Mouse (Mus musculus) embryonic facial prominence, embryonic 11.5 days (tissue): ENCODE results near the gene Aff4. TPM values are rescaled to one million over a fixed set of nuclear protein-coding genes. Genes with fewer than 3 reads are reported as not detected.

Experiments used
- ATAC-seq: fragments of 200-750 bp; cut with Nextera tagmentation; replicated peaks from 2 replicates; pipeline ENCODE4 v1.8.0; 2017; ENCODE audit warnings: low read depth; ENCODE audit not compliant: insufficient number of reproducible peaks, low FRiP score, low TSS enrichment
- DNase-seq: peaks from one replicate; pipeline ENCODE4 v3.0.0-alpha.2; 2015; ENCODE audit warnings: low spot score
- H3K27ac ChIP-seq: fragments of 300-500 bp; sonication (generic); replicated peaks from 2 replicates; pipeline ENCODE4 v1.5.1; 2014; ENCODE audit warnings: mild to moderate bottlenecking, low read depth, low read length, control low read depth
- H3K27me3 ChIP-seq: fragments of 300-500 bp; sonication (generic); 2 replicates; pipeline ENCODE4 v1.6.1; 2014; ENCODE audit warnings: mild to moderate bottlenecking, low read length, moderate library complexity, mixed read lengths; ENCODE audit not compliant: control insufficient read depth, insufficient read depth
- H3K36me3 ChIP-seq: fragments of 300-500 bp; sonication (generic); replicated peaks from 2 replicates; pipeline ENCODE4 v1.6.1; 2014; ENCODE audit warnings: low read depth, mild to moderate bottlenecking, low read length, moderate library complexity, mixed read lengths; ENCODE audit not compliant: control insufficient read depth, insufficient read depth
- H3K4me1 ChIP-seq: fragments of 300-500 bp; sonication (generic); 2 replicates; pipeline ENCODE4 v1.6.1; 2014; ENCODE audit warnings: low read length, mixed read lengths; ENCODE audit not compliant: control insufficient read depth, insufficient read depth
- H3K4me2 ChIP-seq: fragments of 300-500 bp; sonication (generic); 2 replicates; pipeline ENCODE4 v1.6.1; 2014; ENCODE audit warnings: low read depth, mild to moderate bottlenecking, control low read depth, low read length, moderate library complexity
- H3K4me3 ChIP-seq: fragments of 300-500 bp; sonication (generic); 2 replicates; pipeline ENCODE4 v1.5.1; 2014; ENCODE audit warnings: low read depth, low read length, control low read depth
- H3K9ac ChIP-seq: fragments of 300-500 bp; sonication (generic); replicated peaks from 2 replicates; pipeline ENCODE4 v1.6.1; 2014; ENCODE audit warnings: mild to moderate bottlenecking, control low read depth, low read length
- H3K9me3 ChIP-seq: fragments of 300-500 bp; sonication (generic); replicated peaks from 2 replicates; pipeline ENCODE4 v1.6.1; 2016; ENCODE audit warnings: mild to moderate bottlenecking, low read length, inconsistent platforms, mixed read lengths; ENCODE audit not compliant: control insufficient read depth
- WGBS: fragments of 180-500 bp; shearing (Covaris S2); extraction: QIAGEN DNeasy Blood & Tissue Kit; methylation state at CpG from one replicate; pipeline ENCODE4 v1.1.7; 2014; 5-methylcytosine and 5-hydroxymethylcytosine counted together
- polyA plus RNA-seq: library from polyadenylated mRNA; unstranded; fragments of >200 nt; fragmentation: Nextera tagmentation; extraction: Ambion mirVana; gene quantifications from 2 replicates; pipeline ENCODE4 v1.2.1, GENCODE M21; 2014

Gene Aff4
- polyA plus RNA-seq, 1 experiment from 2014 or later, result 38.5 TPM

DNA sequence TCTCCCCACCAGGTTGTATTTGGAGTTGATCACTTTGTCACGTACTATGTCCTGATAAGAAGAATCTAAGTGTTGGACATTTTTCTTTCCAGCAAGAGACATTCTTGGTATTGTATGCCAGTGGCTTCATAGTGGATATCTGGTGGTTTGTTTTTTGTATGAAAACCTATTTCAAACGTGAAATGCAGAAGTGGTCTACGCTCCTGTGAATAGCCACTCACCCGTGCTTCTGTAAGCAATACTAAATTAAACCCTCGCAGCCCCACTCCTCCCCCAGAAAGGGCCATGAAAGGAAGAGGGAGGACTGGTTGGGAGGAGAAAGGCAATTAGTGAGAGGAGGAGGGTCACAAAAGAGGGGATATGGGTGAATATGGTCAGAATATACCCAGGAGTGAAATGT is 7.9 kb upstream of the Aff4 start:
- H3K4me2 ChIP-seq, result no peak overlapping the region

DNA sequence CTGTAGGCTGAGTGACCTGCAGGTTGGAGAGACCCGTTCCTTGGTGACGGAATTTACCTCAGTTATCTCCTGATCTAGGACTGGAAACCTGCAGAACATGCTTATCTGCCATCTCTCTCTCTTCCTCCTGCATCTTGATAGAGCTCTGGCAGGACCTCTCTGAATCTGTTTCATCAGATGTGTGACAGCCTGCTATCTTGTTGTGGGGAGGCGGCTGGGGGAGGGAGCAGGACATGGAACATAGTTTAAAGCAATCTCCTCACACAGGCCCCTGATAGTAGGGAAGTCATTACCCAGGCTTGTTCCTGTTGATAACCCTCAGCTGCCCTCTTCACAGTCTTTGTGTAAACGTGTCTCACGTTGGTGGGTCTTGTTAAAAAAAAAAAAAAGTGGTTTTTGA is 5.3 kb upstream of the Aff4 start:
- no peak overlapping the region for H3K9ac ChIP-seq
- no peak overlapping the region for H3K4me2 ChIP-seq
- no peak overlapping the region for H3K4me3 ChIP-seq
- H3K4me1 ChIP-seq, result no peaks in the 10 kb centered on the region
- no peaks in the 10 kb centered on the region for H3K27me3 ChIP-seq
- WGBS, result 23% methylated on average over 5 of the region's 5 CpGs
- DNase-seq (no peak), ATAC-seq (no peak)
- no peaks in the 10 kb centered on the region for H3K9me3 ChIP-seq
- no peaks in the 10 kb centered on the region for H3K36me3 ChIP-seq
- no peak overlapping the region for H3K27ac ChIP-seq

More for the DNA sequence above, 7.9 kb upstream of the Aff4 start:
- Histone ChIP-seq H3K27ac (no peak overlapping the region), H3K9ac (no peak overlapping the region), H3K27me3 (no peaks in the 10 kb centered on the region), H3K36me3 (no peaks in the 10 kb centered on the region), H3K4me1 (no peaks in the 10 kb centered on the region), H3K4me3 (no peak overlapping the region), H3K9me3 (no peaks in the 10 kb centered on the region)
- no peak for ATAC-seq
- 72% methylated on average over 5 of the region's 5 CpGs for WGBS
- DNase-seq, result no peak

DNA sequence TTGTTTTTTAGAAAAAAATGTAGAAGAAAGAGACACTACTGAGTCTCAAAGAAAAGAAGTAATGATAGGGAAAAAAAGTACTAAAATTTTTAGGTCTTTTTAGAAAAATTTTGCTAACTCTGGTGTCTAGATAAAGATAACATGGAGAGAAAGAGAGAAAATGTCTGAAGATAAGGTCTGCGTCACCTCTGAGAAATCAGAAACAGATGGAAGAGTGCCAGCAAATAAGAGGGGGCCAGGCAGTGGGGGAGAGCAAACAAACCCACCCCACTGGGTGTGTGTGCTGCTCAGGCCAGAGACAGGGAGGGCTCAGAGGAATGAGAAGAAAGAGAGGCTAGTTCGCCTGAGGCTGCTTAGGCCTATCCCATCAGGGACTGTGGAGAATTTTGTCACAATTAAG is 4.9 kb upstream of the Aff4 start:
- no peaks in the 10 kb centered on the region for H3K36me3 ChIP-seq
- no peak overlapping the region for H3K9ac ChIP-seq
- H3K27me3 ChIP-seq, result no peaks in the 10 kb centered on the region
- no peak overlapping the region for H3K4me2 ChIP-seq
- WGBS, result 27% methylated on average over 2 of the region's 2 CpGs
- no peak overlapping the region for H3K27ac ChIP-seq
- ATAC-seq, result no peak
- no peaks in the 10 kb centered on the region for H3K9me3 ChIP-seq
- no peak overlapping the region for H3K4me3 ChIP-seq
- no peak for DNase-seq
- no peaks in the 10 kb centered on the region for H3K4me1 ChIP-seq

DNA sequence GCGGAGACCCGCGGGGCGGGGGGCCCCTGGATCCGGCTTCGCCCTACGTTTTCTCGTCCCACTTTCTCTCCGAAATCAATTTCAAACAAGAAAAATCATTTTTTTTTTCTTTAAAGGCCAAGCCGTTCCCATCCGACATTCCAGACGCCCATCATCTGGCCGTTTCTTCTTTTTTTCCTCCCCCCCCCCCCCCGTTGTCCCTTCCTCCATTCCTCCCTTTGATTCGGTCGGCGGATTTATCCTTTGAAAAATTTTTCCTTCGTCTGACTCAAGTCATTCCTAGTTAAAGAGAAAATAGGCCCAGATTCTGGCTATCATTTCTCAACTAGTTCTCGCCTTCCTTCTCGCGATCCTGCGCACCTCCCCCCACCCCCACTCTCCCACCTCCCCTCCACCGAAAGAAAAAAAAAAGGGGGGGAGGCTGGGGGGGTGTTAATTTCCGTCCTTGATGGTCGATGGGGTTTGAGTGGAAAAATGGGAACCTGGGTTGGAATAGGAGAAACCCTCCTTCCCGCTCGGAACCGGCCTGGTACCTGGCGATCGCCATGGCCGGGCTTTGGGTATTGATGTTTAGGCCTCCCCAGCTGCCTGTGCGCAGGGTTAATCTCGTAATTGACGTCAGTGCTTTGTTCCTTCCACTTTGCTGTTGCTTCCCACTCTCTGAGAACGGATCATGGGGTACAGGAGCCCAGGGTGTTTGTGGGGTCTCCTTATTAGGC is 750 bp downstream of the Aff4 start:
- peak; percentile 82 for DNase-seq
- no peaks in the 10 kb centered on the region for H3K36me3 ChIP-seq
- no peak; the same call in 1 of the 2 replicates for ATAC-seq
- no peaks in the 10 kb centered on the region for H3K9me3 ChIP-seq
- H3K4me2 ChIP-seq, result peak overlapping the region; percentile 92
- H3K9ac ChIP-seq, result peak overlapping the region; percentile 95
- no peaks in the 10 kb centered on the region for H3K27me3 ChIP-seq
- H3K4me3 ChIP-seq, result peak overlapping the region; percentile 95
- H3K4me1 ChIP-seq, result no peaks in the 10 kb centered on the region
- peak overlapping the region; percentile 85 for H3K27ac ChIP-seq
- WGBS, result under 1% methylated on average over 35 of the region's 35 CpGs

DNA sequence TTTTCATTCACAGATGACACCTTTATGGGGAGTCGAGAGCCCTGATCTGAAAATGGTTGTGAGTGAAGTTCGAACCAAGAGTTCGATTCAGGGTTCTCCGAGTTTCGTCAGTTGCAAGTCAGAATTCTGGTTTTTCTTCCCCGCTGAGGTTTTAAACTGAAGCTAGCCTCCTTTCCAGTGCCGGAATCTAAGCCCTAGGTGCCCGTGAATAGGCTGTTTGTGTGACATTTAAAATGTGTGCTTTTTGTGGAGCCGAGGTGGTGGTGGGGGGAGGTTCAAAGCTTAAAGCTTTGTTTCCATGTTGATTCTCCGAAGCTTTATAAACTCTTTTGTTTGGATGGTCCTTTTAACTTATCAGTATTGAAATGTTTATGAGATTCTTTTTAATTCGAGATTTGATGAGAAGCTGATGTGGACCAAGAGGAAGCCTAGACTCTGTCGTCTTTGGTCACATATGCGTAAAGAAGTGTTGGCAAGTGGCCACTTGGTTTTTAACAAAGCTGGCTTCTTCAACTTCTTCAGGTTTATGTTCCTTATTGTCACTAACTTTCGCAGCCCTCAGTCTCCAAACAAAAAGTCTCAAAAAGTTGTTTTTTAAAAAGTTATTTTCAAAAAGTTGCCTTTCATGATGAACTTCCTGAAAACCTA is 1.4 kb downstream of the Aff4 start:
- Histone ChIP-seq H3K4me2 (peak overlapping the region; percentile 92), H3K9ac (peak overlapping the region; percentile 95), H3K36me3 (no peaks in the 10 kb centered on the region), H3K4me1 (no peaks in the 10 kb centered on the region), H3K27ac (peak overlapping the region; percentile 85), H3K9me3 (no peaks in the 10 kb centered on the region), H3K4me3 (peak overlapping the region; percentile 95), H3K27me3 (no peaks in the 10 kb centered on the region)
- DNase-seq (no peak), ATAC-seq (no peak)
- 4% methylated on average over 14 of the region's 14 CpGs for WGBS

DNA sequence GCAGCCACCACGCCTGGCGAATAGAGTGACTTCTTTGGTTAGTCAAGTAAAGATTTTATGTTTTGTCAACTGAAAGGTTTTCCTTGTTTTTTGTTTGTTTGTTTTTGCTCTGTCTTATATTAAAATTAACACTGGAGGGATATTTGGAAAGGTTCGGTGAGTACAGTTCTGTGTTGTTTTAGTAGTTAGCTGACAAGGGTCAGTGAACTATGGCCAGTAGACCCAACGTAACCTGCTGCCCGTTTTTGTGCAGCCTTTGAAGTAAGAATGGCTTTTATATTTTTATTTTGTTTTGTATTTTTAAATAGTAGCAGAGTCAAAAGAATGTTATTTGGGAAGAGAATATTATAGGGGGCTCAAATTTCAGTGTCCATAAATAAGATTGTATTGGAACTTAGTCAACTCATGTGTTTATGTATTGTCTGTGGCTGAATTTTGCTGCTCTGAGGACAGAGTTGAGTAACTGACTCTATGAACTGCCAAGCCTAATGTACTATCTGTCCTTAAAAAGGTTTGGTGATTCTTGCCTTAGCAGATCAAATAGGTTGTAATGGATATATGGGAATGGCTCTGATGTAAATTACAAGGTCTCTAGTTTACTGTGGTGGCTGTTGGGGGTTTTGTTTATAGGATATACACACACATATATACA is 8.0 kb downstream of the Aff4 start:
- Histone ChIP-seq H3K4me1 (no peaks in the 10 kb centered on the region), H3K9me3 (no peaks in the 10 kb centered on the region), H3K36me3 (no peaks in the 10 kb centered on the region), H3K9ac (no peak overlapping the region), H3K4me2 (no peak overlapping the region), H3K27ac (no peak overlapping the region), H3K27me3 (no peaks in the 10 kb centered on the region), H3K4me3 (no peak overlapping the region)
- no peak for DNase-seq
- WGBS, result 91% methylated on average over 5 of the region's 5 CpGs
- no peak for ATAC-seq

DNA sequence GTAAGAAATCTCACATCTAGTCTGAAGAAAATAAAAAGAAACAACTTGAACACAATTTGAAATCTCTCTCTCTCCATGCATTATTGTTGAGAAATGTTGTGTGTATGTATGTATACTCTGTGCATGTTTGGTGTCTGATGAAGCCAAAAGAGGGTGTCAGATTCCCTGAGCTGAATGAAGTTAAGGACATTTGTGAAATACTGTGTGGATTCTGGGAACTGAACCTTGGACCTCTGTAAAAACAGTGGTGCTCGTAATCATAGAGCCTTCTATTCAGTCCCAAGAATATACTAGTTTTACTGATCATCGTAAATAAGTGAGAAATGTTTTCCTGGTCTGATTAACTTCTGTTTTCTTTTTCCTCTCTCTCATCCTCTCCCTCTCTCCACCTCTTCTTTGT is 16.4 kb downstream of the Aff4 start:
- Histone ChIP-seq H3K4me2 (no peak overlapping the region), H3K27me3 (no peaks in the 10 kb centered on the region), H3K36me3 (peaks cover 2% of the 10 kb centered on the region; the same call in 1 of the 2 replicates), H3K9me3 (no peaks in the 10 kb centered on the region), H3K9ac (no peak overlapping the region), H3K4me1 (no peaks in the 10 kb centered on the region), H3K27ac (no peak overlapping the region), H3K4me3 (no peak overlapping the region)
- DNase-seq, result no peak
- ATAC-seq, result no peak
- 92% methylated on average over 2 of the region's 2 CpGs for WGBS

DNA sequence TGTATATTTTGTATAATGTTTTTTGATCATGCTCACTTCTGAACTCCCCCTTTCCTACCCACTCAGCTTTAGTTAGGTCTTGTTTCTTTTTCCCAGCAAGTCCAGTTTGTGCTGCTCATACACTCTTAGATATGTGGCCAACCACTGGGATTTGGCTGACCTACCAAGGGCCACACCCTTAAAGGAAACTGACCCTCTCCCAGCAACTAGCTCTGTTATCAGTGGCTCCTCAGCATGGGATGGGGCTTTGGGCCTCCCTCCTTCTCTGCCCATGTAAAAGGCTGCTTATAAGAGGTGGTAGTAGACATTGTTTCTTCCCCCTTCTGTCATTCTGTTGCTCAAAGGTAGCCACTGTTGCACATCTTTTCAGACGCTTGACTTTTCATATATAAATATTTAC is 28.3 kb downstream of the Aff4 start:
- WGBS, result 90% methylated on average over 1 of the region's 1 CpGs
- DNase-seq (no peak), ATAC-seq (no peak)
- Histone ChIP-seq H3K9ac (no peak overlapping the region), H3K4me1 (no peaks in the 10 kb centered on the region), H3K4me2 (no peak overlapping the region), H3K9me3 (no peaks in the 10 kb centered on the region), H3K4me3 (no peak overlapping the region), H3K36me3 (no peaks in the 10 kb centered on the region), H3K27me3 (no peaks in the 10 kb centered on the region), H3K27ac (no peak overlapping the region)
